Mouse (Mus musculus) heart, postnatal 0 days (tissue): ENCODE data around the gene Psmd11. TPM values are rescaled to one million over a fixed set of nuclear protein-coding genes. Genes with fewer than 3 reads are reported as not detected.
A peak's percentile ranks its signal among the peaks of the same experiment; 100 is the strongest.

Experiments used
- ATAC-seq: fragments of 200-750 bp; cut with Nextera tagmentation; 2 replicates; pipeline ENCODE4 v1.8.0; 2017; ENCODE audit warnings: low read depth, moderate number of reproducible peaks, moderate library complexity; ENCODE audit not compliant: insufficient read depth
- DNase-seq: peaks from one replicate; pipeline ENCODE4 v3.0.0-alpha.2; 2016; ENCODE audit warnings: low spot score
- H3K27ac ChIP-seq: fragments of 300-500 bp; sonication (generic); 2 replicates; pipeline ENCODE4 v1.5.1; 2014; ENCODE audit warnings: low read depth, mild to moderate bottlenecking
- H3K27me3 ChIP-seq: fragments of 300-500 bp; sonication (generic); 2 replicates; pipeline ENCODE4 v1.6.1; 2014; ENCODE audit warnings: low read length, mixed read lengths; ENCODE audit not compliant: control insufficient read depth, insufficient read depth
- H3K36me3 ChIP-seq: fragments of 300-500 bp; sonication (generic); replicated peaks from 2 replicates; pipeline ENCODE4 v1.6.1; 2014; ENCODE audit warnings: low read length, mixed read lengths; ENCODE audit not compliant: control insufficient read depth, insufficient read depth
- H3K4me1 ChIP-seq: fragments of 300-500 bp; sonication (generic); 2 replicates; pipeline ENCODE4 v1.6.1; 2014; ENCODE audit warnings: antibody characterized with exemption; ENCODE audit not compliant: control insufficient read depth, insufficient read depth
- H3K4me2 ChIP-seq: fragments of 300-500 bp; sonication (generic); 2 replicates; pipeline ENCODE4 v1.6.1; 2014; ENCODE audit warnings: low read depth, mild to moderate bottlenecking, low read length, moderate library complexity
- H3K4me3 ChIP-seq: fragments of 300-500 bp; sonication (generic); 2 replicates; pipeline ENCODE4 v1.5.1; 2014; ENCODE audit warnings: low read depth, low read length
- H3K9ac ChIP-seq: fragments of 300-500 bp; sonication (generic); replicated peaks from 2 replicates; pipeline ENCODE4 v1.6.1; 2014; ENCODE audit warnings: low read depth, low read length, mixed read lengths
- H3K9me3 ChIP-seq: fragments of 300-500 bp; sonication (generic); replicated peaks from 2 replicates; pipeline ENCODE4 v1.6.1; 2016; ENCODE audit warnings: low read length; ENCODE audit not compliant: control insufficient read depth
- CTCF ChIP-seq: IDR thresholded peaks from 2 replicates; pipeline ENCODE4 v1.5.1; 2016; ENCODE audit warnings: antibody characterized with exemption, control low read depth, low read depth
- EP300 ChIP-seq: IDR thresholded peaks from 2 replicates; pipeline ENCODE4 v1.6.1; 2016; ENCODE audit warnings: antibody characterized with exemption, low read depth
- WGBS: fragments of 180-500 bp; shearing (Covaris S2); extraction: QIAGEN DNeasy Blood & Tissue Kit; methylation state at CpG from one replicate; pipeline ENCODE4 v1.1.7; 2014; 5-methylcytosine and 5-hydroxymethylcytosine counted together
- polyA plus RNA-seq: library from polyadenylated mRNA; unstranded; fragments of >200 nt; fragmentation: Nextera tagmentation; extraction: Ambion mirVana; gene quantifications from 2 replicates; pipeline ENCODE4 v1.2.1, GENCODE M21; 2015
- total RNA-seq: library from RNA; depleted of rRNA; stranded (reverse); fragments of >200 nt; gene quantifications from 2 replicates; pipeline ENCODE4 v1.2.3, GENCODE M21; 2014; ENCODE audit warnings: low replicate concordance

Gene Psmd11
- total and polyA plus RNA-seq, 2 experiments from 2014 or later: 36.0 to 187 TPM

DNA sequence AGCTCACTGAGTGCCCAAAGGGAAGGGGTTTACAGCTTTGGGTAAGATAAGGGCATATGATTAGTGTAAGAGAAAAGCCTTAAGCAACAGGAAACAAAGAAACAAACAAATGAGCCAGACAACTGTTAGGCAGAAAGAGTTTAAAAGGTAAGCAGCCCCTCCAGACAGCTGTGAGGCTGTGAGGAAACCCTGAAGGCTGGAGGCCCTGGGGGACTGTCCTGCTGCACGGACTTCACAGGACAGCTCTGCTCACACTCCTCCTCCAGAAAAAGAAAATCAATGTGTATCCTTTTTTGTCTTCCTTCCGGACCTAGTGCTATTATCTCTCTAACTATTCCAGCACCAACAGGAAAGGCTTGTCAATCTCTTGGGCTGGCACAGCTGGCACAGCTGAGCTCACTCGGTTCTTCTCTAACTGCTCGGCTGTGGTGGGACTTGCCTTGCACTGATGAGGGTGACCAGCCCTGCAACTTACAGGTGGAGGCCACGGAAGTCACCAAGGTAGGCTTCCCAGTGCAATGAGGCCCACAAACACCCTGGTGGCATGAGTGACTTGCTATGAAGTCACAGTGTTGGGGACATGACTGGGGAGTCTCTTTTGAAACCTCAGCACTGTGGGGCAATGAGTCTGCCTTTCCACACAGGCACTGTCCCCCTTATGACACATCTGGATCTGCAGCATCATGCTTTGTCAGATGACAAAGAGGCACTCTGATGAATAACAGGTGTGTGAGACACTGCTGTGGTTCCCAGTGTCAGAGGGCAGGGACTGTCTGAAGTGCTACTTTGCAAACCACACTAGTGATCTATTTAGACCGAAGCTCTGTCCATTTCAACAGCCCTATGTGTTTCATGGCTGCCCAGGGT, 76.3 kb downstream of the Psmd11 start:
- Histone ChIP-seq H3K9ac (no peak overlapping the region), H3K4me3 (no peak overlapping the region), H3K4me1 (0 out of 2 replicates have a peak, but pooled peaks cover 7% of the 10 kb centered on the region), H3K9me3 (no peaks in the 10 kb centered on the region), H3K27ac (no peak overlapping the region), H3K4me2 (no peak overlapping the region), H3K27me3 (no peaks in the 10 kb centered on the region), H3K36me3 (no peaks in the 10 kb centered on the region)
- no peak for ATAC-seq
- WGBS: 44% methylated on average over 6 of the region's 6 CpGs
- DNase-seq: no peak
- no peak for TF ChIP-seq EP300
- TF ChIP-seq CTCF: no peak

DNA sequence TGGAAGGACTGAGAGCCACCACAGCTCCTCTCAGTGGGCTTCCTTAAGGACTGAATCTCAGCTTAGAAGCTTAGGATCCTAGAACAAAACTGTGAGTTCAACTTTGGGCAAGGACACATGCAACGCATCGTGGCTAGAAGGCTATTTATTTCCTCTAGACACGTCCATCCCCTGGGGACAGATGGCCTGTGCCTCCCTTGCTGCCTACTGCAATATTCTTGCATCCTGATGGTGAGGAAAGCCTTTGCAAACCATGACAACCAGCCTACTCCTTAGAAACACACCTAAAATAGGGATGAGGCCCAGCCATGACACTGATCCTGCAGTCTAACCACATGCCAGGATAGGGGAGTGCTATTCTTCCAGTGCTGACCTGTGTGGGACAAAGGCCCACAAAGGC, 77.2 kb downstream of the Psmd11 start:
- DNase-seq (no peak), ATAC-seq (no peak)
- no peak overlapping the region for H3K27ac ChIP-seq
- H3K9me3 ChIP-seq: no peaks in the 10 kb centered on the region
- no peak for TF ChIP-seq CTCF
- TF ChIP-seq EP300: no peak
- no peak overlapping the region for H3K9ac ChIP-seq
- H3K36me3 ChIP-seq: no peaks in the 10 kb centered on the region
- 79% methylated on average over 3 of the region's 3 CpGs for WGBS
- H3K27me3 ChIP-seq: no peaks in the 10 kb centered on the region
- H3K4me3 ChIP-seq: no peak overlapping the region
- H3K4me2 ChIP-seq: no peak overlapping the region
- 0 out of 2 replicates have a peak, but pooled peaks cover 7% of the 10 kb centered on the region for H3K4me1 ChIP-seq

DNA sequence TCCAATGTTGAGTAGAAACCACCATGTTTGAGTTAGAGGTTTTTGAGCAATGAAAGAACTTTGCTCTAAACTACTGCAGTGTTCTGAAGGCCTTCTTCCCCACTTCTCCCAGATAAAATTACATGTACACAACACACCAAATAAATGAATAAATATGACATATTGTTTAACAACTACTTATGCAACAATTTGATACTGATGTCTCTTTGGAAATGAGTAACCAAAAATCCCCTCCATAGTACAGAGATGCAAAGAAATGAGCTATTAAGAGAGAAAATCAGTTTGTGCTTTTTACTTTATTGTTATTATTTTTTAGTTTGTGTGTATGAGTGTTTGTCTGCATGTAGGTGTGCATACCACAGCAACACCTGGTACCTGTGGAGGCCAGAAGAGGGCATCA, 78.1 kb downstream of the Psmd11 start:
- no peak for TF ChIP-seq EP300
- TF ChIP-seq CTCF: no peak
- Histone ChIP-seq H3K36me3 (no peaks in the 10 kb centered on the region), H3K9ac (no peak overlapping the region), H3K4me2 (no peak overlapping the region), H3K4me3 (no peak overlapping the region), H3K9me3 (no peaks in the 10 kb centered on the region), H3K27ac (no peak overlapping the region), H3K4me1 (0 out of 2 replicates have a peak, but pooled peaks cover 7% of the 10 kb centered on the region), H3K27me3 (no peaks in the 10 kb centered on the region)
- DNase-seq: no peak
- no peak for ATAC-seq

DNA sequence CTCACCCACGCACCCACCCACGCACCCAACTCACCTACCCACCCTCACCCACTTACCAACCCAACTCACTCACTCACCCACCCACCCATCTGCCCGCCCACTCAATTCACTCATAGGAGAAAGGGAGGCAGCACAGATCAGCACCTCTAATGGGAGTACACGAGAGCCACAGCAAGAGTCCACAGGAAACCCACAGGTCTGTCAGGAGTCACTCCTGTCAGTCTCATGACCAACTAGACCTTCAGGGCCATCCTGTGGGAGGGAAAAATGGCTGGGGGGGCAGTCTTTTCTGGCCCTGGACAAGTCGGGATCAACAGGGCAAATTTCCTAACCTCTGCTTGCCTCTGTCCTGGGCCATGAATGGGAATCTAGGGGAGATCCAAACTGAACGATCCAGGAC, 79.4 kb downstream of the Psmd11 start:
- Histone ChIP-seq H3K36me3 (no peaks in the 10 kb centered on the region), H3K4me1 (0 out of 2 replicates have a peak, but pooled peaks cover 7% of the 10 kb centered on the region), H3K4me2 (no peak overlapping the region), H3K4me3 (no peak overlapping the region), H3K9ac (no peak overlapping the region), H3K27me3 (no peaks in the 10 kb centered on the region), H3K27ac (no peak overlapping the region), H3K9me3 (no peaks in the 10 kb centered on the region)
- WGBS: 90% methylated on average over 6 of the region's 6 CpGs
- TF ChIP-seq EP300 (no peak), CTCF (no peak)
- ATAC-seq (no peak), DNase-seq (no peak)

DNA sequence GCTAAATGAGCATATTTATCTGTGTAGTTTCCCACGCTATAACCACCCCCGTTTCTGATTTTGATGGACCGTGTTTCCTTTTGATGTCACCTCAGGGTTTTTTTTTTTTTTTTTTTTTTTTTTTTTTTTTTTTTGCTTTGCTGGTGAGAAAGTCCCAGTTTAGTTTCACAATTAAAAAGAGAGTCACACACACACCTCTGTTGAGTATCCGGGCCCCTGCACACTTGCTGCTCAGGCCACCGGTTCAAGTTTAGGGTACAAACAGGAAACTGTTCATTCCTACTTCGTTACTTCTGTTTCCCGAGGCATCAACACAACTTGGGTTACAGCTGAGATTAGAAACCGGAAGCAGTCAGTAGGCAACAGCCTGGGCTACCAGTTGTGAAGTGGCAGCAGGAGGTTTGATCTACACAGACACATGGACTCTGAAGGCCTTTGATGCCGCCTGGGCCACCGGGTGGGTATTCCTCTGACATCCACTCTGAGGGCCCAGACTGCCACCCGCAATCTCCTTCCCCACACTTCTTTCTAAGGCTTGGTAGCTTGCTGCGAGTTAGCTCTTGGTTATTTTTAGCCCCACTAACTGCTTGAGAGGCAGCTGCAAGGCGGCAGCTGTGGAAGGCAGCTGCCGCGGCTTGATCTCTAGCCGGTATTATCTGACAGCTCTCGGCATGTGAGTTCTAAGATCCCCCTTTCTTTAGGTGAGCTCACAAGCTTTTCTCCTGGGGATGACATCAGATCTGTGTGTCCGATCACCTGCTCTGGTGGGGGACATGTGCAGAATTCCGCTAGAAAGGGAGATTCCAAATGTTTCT, 80.2 kb downstream of the Psmd11 start:
- 18% methylated on average over 19 of the region's 19 CpGs for WGBS
- Histone ChIP-seq H3K36me3 (no peaks in the 10 kb centered on the region), H3K27me3 (no peaks in the 10 kb centered on the region), H3K4me2 (peak overlapping the region; percentile 41), H3K9me3 (no peaks in the 10 kb centered on the region), H3K9ac (no peak overlapping the region; the same call in 1 of the 2 replicates), H3K4me3 (peak overlapping the region; percentile 4; the same call in 1 of the 2 replicates), H3K4me1 (0 out of 2 replicates have a peak, but pooled peaks cover 7% of the 10 kb centered on the region), H3K27ac (peak overlapping the region; percentile 54)
- TF ChIP-seq CTCF: no peak
- no peak for TF ChIP-seq EP300
- ATAC-seq (peak; percentile 24; the same call in 1 of the 2 replicates), DNase-seq (peak; percentile 45)
